Mouse (Mus musculus): Measurements from ENCODE around the gene Aldh2. TPM values are rescaled to one million over a fixed set of nuclear protein-coding genes. Genes with fewer than 3 reads are reported as not detected.

The Aldh2 gene
- total and polyA plus RNA-seq, 3 experiments = 198 to 471 (median 267) TPM

- Histone ChIP-seq H3K4me1 (ENCODE audit: control insufficient read depth in 1 of 2, insufficient read depth in 2 of 2, low read length in 2 of 2) (peaks cover 4 to 7% of the 10 kb centered on the region in 2 experiments), H3K9ac (ENCODE audit: control insufficient read depth, low read depth, low read length, poor library complexity, severe bottlenecking) (no peak overlapping the region), H3K36me3 (ENCODE audit: control insufficient read depth in 1 of 2, insufficient read depth in 2 of 2, low read length in 2 of 2) (peaks cover 10 to 18% of the 10 kb centered on the region in 2 experiments), H3K9me3 (replicated peaks; ENCODE audit: insufficient read depth, low read length) (no peaks in the 10 kb centered on the region), H3K27me3 (ENCODE audit: control insufficient read depth in 1 of 2, insufficient read depth in 2 of 2, low read length in 2 of 2) (no peaks in the 10 kb centered on the region), H3K4me3 (ENCODE audit: control insufficient read depth in 1 of 2, insufficient read depth in 1 of 2, low read depth in 2 of 2, low read length in 2 of 2) (no peak overlapping the region), H3K79me2 (ENCODE audit: control insufficient read depth, insufficient read depth, low read length, poor library complexity) (peaks cover 44% of the 10 kb centered on the region), H3K27ac (ENCODE audit: control insufficient read depth, low read depth, low read length) (no peak overlapping the region)
- DNase-seq (ENCODE audit: low read depth, low spot score) = peak; percentile 22
- peak in 1 of 3 experiments; percentile 13; a peak in 1 of 6 replicates for TF ChIP-seq CTCF (IDR thresholded peaks at IDR 0.05 in 2 of 3, conservative IDR thresholded peaks at IDR 0.05 in 1 of 3; ENCODE audit: control insufficient read depth in 1 of 3, insufficient read depth in 1 of 3, low read depth in 2 of 3, low read length in 3 of 3, poor library complexity in 1 of 3, severe bottlenecking in 1 of 3)
- TF ChIP-seq MAZ (IDR thresholded peaks at IDR 0.05; ENCODE audit: low read depth, low read length) = no peak
- peak; percentile 89 for TF ChIP-seq RCOR1 (IDR thresholded peaks at IDR 0.05; ENCODE audit: low read depth, low read length)
- TF ChIP-seq CHD1 (IDR thresholded peaks at IDR 0.05; ENCODE audit: low read depth, low read length) = no peak
- TF ChIP-seq USF1 (IDR thresholded peaks at IDR 0.05; ENCODE audit: low read depth, low read length) = no peak
- TF ChIP-seq MAX (IDR thresholded peaks at IDR 0.05; ENCODE audit: low read length) = peak; percentile 16; the same call in 1 of the 2 replicates
- no peak for TF ChIP-seq EP300 (IDR thresholded peaks at IDR 0.05; ENCODE audit: low read depth in 1 of 2, low read length in 2 of 2)
- TF ChIP-seq BHLHE40 (IDR thresholded peaks at IDR 0.05; ENCODE audit: borderline replicate concordance, low read depth, low read length) = no peak
- TF ChIP-seq HCFC1 (IDR thresholded peaks at IDR 0.05; ENCODE audit: low read depth, low read length) = no peak
Observed at GRCm38 (mm10) chr5:121541235-121541634, 52.4 kb downstream of the Aldh2 start.

GRCm38 (mm10) chr5:121540066-121540465 lies 53.6 kb downstream of the Aldh2 start:
- Histone ChIP-seq H3K27ac (ENCODE audit: control insufficient read depth, low read depth, low read length) (no peak overlapping the region), H3K27me3 (ENCODE audit: control insufficient read depth in 1 of 2, insufficient read depth in 2 of 2, low read length in 2 of 2) (no peaks in the 10 kb centered on the region), H3K9ac (ENCODE audit: control insufficient read depth, low read depth, low read length, poor library complexity, severe bottlenecking) (no peak overlapping the region), H3K4me3 (ENCODE audit: control insufficient read depth in 1 of 2, insufficient read depth in 1 of 2, low read depth in 2 of 2, low read length in 2 of 2) (no peak overlapping the region), H3K9me3 (replicated peaks; ENCODE audit: insufficient read depth, low read length) (no peaks in the 10 kb centered on the region), H3K4me1 (ENCODE audit: control insufficient read depth in 1 of 2, insufficient read depth in 2 of 2, low read length in 2 of 2) (peaks cover 4 to 7% of the 10 kb centered on the region in 2 experiments), H3K36me3 (ENCODE audit: control insufficient read depth in 1 of 2, insufficient read depth in 2 of 2, low read length in 2 of 2) (peaks cover 10 to 18% of the 10 kb centered on the region in 2 experiments), H3K79me2 (ENCODE audit: control insufficient read depth, insufficient read depth, low read length, poor library complexity) (peaks cover 36% of the 10 kb centered on the region)
- no peak for TF ChIP-seq TCF12 (IDR thresholded peaks at IDR 0.05; ENCODE audit: low read depth, low read length)
- TF ChIP-seq KAT2A (conservative IDR thresholded peaks at IDR 0.05; ENCODE audit: low read depth, low read length) = no peak
- TF ChIP-seq UBTF (IDR thresholded peaks at IDR 0.05; ENCODE audit: borderline replicate concordance, insufficient read depth, low read depth, low read length) = no peak
- TF ChIP-seq HCFC1 (IDR thresholded peaks at IDR 0.05; ENCODE audit: low read depth, low read length) = no peak
- TF ChIP-seq MEF2A (IDR thresholded peaks at IDR 0.05; ENCODE audit: extremely low read depth, insufficient replicate concordance, low read depth, low read length, poor library complexity, severe bottlenecking) = no peak
- TF ChIP-seq EP300 (IDR thresholded peaks at IDR 0.05; ENCODE audit: low read depth in 1 of 2, low read length in 2 of 2) = no peak
- TF ChIP-seq RAD21 (IDR thresholded peaks at IDR 0.05; ENCODE audit: low read depth, low read length) = no peak
- TF ChIP-seq ZC3H11A (IDR thresholded peaks at IDR 0.05; ENCODE audit: low read depth, low read length) = no peak
- no peak for DNase-seq (ENCODE audit: low read depth, low spot score)

Measured in MEL (cell line).